Mouse (Mus musculus) MEL (cell line): Measurements from ENCODE around the gene Fv1. TPM values are rescaled to one million over a fixed set of nuclear protein-coding genes. Genes with fewer than 3 reads are reported as not detected.

Source experiments
- DNase-seq: peaks from one replicate; pipeline ENCODE4 v3.0.0; 2011; ENCODE audit warnings: low read depth, low spot score
- H3K27ac ChIP-seq: 2 replicates; pipeline ENCODE4 v1.5.1; 2012; ENCODE audit warnings: low read depth, mild to moderate bottlenecking, control low read depth, low read length, moderate library complexity; ENCODE audit not compliant: control insufficient read depth
- H3K27me3 ChIP-seq, 2 experiments: fragments of 150-350 bp in 1 of 2; sonication (generic) in 1 of 2; 2 replicates each; pipeline ENCODE4 v1.6.1; 2012; ENCODE audit warnings: low read length in 2 of 2, mild to moderate bottlenecking in 2 of 2, improper control_type of control experiment in 1 of 2, moderate library complexity in 1 of 2; ENCODE audit not compliant: insufficient read depth in 2 of 2, control insufficient read depth in 1 of 2
- H3K36me3 ChIP-seq, 2 experiments: 2 replicates each; pipeline ENCODE4 v1.6.1; 2012 to 2014; ENCODE audit warnings: low read length in 2 of 2, improper control_type of control experiment in 1 of 2, inconsistent platforms in 1 of 2, mild to moderate bottlenecking in 1 of 2; ENCODE audit not compliant: insufficient read depth in 2 of 2, control insufficient read depth in 1 of 2
- H3K4me1 ChIP-seq, 2 experiments: fragments of 150-350 bp in 1 of 2; sonication (generic) in 1 of 2; 2 replicates each; pipeline ENCODE4 v1.6.1; 2012; ENCODE audit warnings: low read length in 2 of 2, improper control_type of control experiment in 1 of 2, mild to moderate bottlenecking in 1 of 2; ENCODE audit not compliant: insufficient read depth in 2 of 2, control insufficient read depth in 1 of 2
- H3K4me3 ChIP-seq, 2 experiments: fragments of 150-350 bp in 1 of 2; sonication (generic) in 1 of 2; 2 replicates each; pipeline ENCODE4 v1.5.1; 2012; ENCODE audit warnings: low read depth in 2 of 2, low read length in 2 of 2, mild to moderate bottlenecking in 2 of 2, moderate library complexity in 2 of 2, control low read depth in 1 of 2, improper control_type of control experiment in 1 of 2; ENCODE audit not compliant: control insufficient read depth in 1 of 2, insufficient read depth in 1 of 2
- H3K79me2 ChIP-seq: 2 replicates; pipeline ENCODE4 v1.6.1; 2012; ENCODE audit warnings: mild to moderate bottlenecking, low read length, moderate library complexity; ENCODE audit not compliant: control insufficient read depth, poor library complexity, insufficient read depth
- H3K9ac ChIP-seq: 2 replicates; pipeline ENCODE4 v1.6.1; 2012; ENCODE audit warnings: low read depth, mild to moderate bottlenecking, control low read depth, low read length, moderate library complexity; ENCODE audit not compliant: control insufficient read depth, poor library complexity, severe bottlenecking
- H3K9me3 ChIP-seq: fragments of 150-350 bp; sonication (generic); replicated peaks from 2 replicates; pipeline ENCODE4 v1.6.1; 2012; ENCODE audit warnings: mild to moderate bottlenecking, low read length, improper control_type of control experiment, moderate library complexity; ENCODE audit not compliant: insufficient read depth
- BHLHE40 ChIP-seq: IDR thresholded peaks from 2 replicates; pipeline ENCODE4 v1.6.1; 2012; ENCODE audit warnings: low read depth, mild to moderate bottlenecking, inconsistent platforms, low read length, improper control_type of control experiment, borderline replicate concordance
- CHD1 ChIP-seq: IDR thresholded peaks from 2 replicates; pipeline ENCODE4 v1.6.1; 2012; ENCODE audit warnings: low read depth, mild to moderate bottlenecking, inconsistent platforms, low read length, improper control_type of control experiment
- CHD2 ChIP-seq: IDR thresholded peaks from 2 replicates; pipeline ENCODE4 v1.6.1; 2011; ENCODE audit warnings: low read length, improper control_type of control experiment
- CTCF ChIP-seq, 3 experiments: IDR thresholded peaks in 2 of 3; conservative IDR thresholded peaks in 1 of 3; 2 replicates each; pipeline ENCODE4 v1.5.1; 2011 to 2012; ENCODE audit warnings: low read length in 3 of 3, low read depth in 2 of 3, mild to moderate bottlenecking in 2 of 3, improper control_type of control experiment in 1 of 3, inconsistent platforms in 1 of 3, mixed read lengths in 1 of 3, moderate library complexity in 1 of 3; ENCODE audit not compliant: control insufficient read depth in 1 of 3, insufficient read depth in 1 of 3, poor library complexity in 1 of 3, severe bottlenecking in 1 of 3
- ELF1 ChIP-seq: IDR thresholded peaks from 2 replicates; pipeline ENCODE4 v1.6.1; 2014; ENCODE audit warnings: low read depth, mild to moderate bottlenecking, inconsistent platforms, low read length, improper control_type of control experiment, moderate library complexity
- EP300 ChIP-seq, 2 experiments: IDR thresholded peaks; 2 replicates each; pipeline ENCODE4 v1.6.1; 2011; ENCODE audit warnings: improper control_type of control experiment in 2 of 2, low read length in 2 of 2, low read depth in 1 of 2, mild to moderate bottlenecking in 1 of 2
- ETS1 ChIP-seq: IDR thresholded peaks from 2 replicates; pipeline ENCODE4 v1.6.1; 2012; ENCODE audit warnings: low read depth, mild to moderate bottlenecking, inconsistent platforms, low read length, improper control_type of control experiment, moderate library complexity
- GABPA ChIP-seq: IDR thresholded peaks from 2 replicates; pipeline ENCODE4 v1.6.1; 2012; ENCODE audit warnings: low read depth, mild to moderate bottlenecking, inconsistent platforms, low read length, improper control_type of control experiment, moderate library complexity
- HCFC1 ChIP-seq: IDR thresholded peaks from 2 replicates; pipeline ENCODE4 v1.6.1; 2012; ENCODE audit warnings: low read depth, mild to moderate bottlenecking, inconsistent platforms, low read length, improper control_type of control experiment, moderate library complexity
- JUND ChIP-seq: IDR thresholded peaks from 2 replicates; pipeline ENCODE4 v1.6.1; 2011; ENCODE audit warnings: low read depth, mild to moderate bottlenecking, improper control_type of control experiment, low read length
- MXI1 ChIP-seq: IDR thresholded peaks from 2 replicates; pipeline ENCODE4 v1.6.1; 2011; ENCODE audit warnings: mild to moderate bottlenecking, low read depth, low read length, improper control_type of control experiment
- POLR2AphosphoS2 ChIP-seq: IDR thresholded peaks from 2 replicates; pipeline ENCODE4 v1.6.1; 2011; ENCODE audit warnings: low read length, improper control_type of control experiment
- POLR2AphosphoS5 ChIP-seq: IDR thresholded peaks from 2 replicates; pipeline ENCODE4 v1.6.1; 2012; ENCODE audit warnings: low read depth, borderline replicate concordance, mild to moderate bottlenecking, inconsistent platforms, low read length, moderate library complexity, mixed read lengths
- RAD21 ChIP-seq: IDR thresholded peaks from 2 replicates; pipeline ENCODE4 v1.6.1; 2011; ENCODE audit warnings: mild to moderate bottlenecking, low read depth, low read length, improper control_type of control experiment
- RCOR1 ChIP-seq: IDR thresholded peaks from 2 replicates; pipeline ENCODE4 v1.6.1; 2012; ENCODE audit warnings: low read depth, mild to moderate bottlenecking, inconsistent platforms, low read length, improper control_type of control experiment
- SMC3 ChIP-seq: IDR thresholded peaks from 2 replicates; pipeline ENCODE4 v1.6.1; 2011; ENCODE audit warnings: low read depth, low read length, improper control_type of control experiment
- TCF12 ChIP-seq: IDR thresholded peaks from 2 replicates; pipeline ENCODE4 v1.6.1; 2014; ENCODE audit warnings: low read depth, mild to moderate bottlenecking, inconsistent platforms, low read length, improper control_type of control experiment, moderate library complexity
- ZKSCAN1 ChIP-seq: IDR thresholded peaks from 2 replicates; pipeline ENCODE4 v1.6.1; 2012; ENCODE audit warnings: low read depth, mild to moderate bottlenecking, inconsistent platforms, low read length, improper control_type of control experiment, moderate library complexity
- polyA plus RNA-seq, 2 experiments: library from polyadenylated mRNA; stranded (reverse) in 1 of 2; unstranded in 1 of 2; fragments of >175 nt in 1 of 2; fragments of >200 nt in 1 of 2; gene quantifications; 2 replicates each; pipeline versions ENCODE4 v1.2.1 to v1.2.4; 2012; ENCODE audit warnings: low replicate concordance in 2 of 2, low read depth in 1 of 2; ENCODE audit not compliant: insufficient read length in 2 of 2, insufficient read depth in 1 of 2, missing spikeins in 1 of 2
- total RNA-seq: library from RNA; depleted of rRNA; stranded (reverse); fragments of 300-350 nt; gene quantifications from 2 replicates; pipeline ENCODE4 v1.2.3, GENCODE M21; 2012; rRNA removed

Gene Fv1
- total and polyA plus RNA-seq, 3 experiments, result 3.0 to 4.6 TPM; not detected in 1

GRCm38 (mm10) chr4:147909486-147909885 is 40.7 kb downstream of the Fv1 start:
- Histone ChIP-seq H3K4me1 (no peaks in the 10 kb centered on the region), H3K9me3 (no peaks in the 10 kb centered on the region), H3K27ac (no peak overlapping the region), H3K79me2 (peaks cover 1% of the 10 kb centered on the region; the same call in 1 of the 2 replicates), H3K36me3 (no peaks in the 10 kb centered on the region), H3K27me3 (no peaks in the 10 kb centered on the region), H3K4me3 (no peak overlapping the region), H3K9ac (no peak overlapping the region)
- DNase-seq, result no peak
- TF ChIP-seq EP300 (IDR thresholded peaks at IDR 0.05; ENCODE audit: low read depth in 1 of 2, low read length in 2 of 2) (no peak), ELF1 (no peak), GABPA (no peak), RAD21 (no peak), TCF12 (no peak), MXI1 (no peak), BHLHE40 (no peak), RCOR1 (no peak), HCFC1 (no peak), CHD2 (no peak), JUND (no peak), CHD1 (no peak), POLR2AphosphoS2 (no peak)

- Histone ChIP-seq H3K4me3 (no peak overlapping the region), H3K36me3 (no peaks in the 10 kb centered on the region), H3K27me3 (no peaks in the 10 kb centered on the region), H3K9ac (no peak overlapping the region), H3K9me3 (no peaks in the 10 kb centered on the region), H3K27ac (no peak overlapping the region), H3K4me1 (no peaks in the 10 kb centered on the region), H3K79me2 (no peaks in the 10 kb centered on the region)
- peak; percentile 67 for DNase-seq
- TF ChIP-seq JUND (no peak), ZKSCAN1 (no peak), ETS1 (no peak), CTCF (IDR thresholded peaks at IDR 0.05 in 2 of 3, conservative IDR thresholded peaks at IDR 0.05 in 1 of 3; ENCODE audit: control insufficient read depth in 1 of 3, insufficient read depth in 1 of 3, low read depth in 2 of 3, low read length in 3 of 3, poor library complexity in 1 of 3, severe bottlenecking in 1 of 3) (peak; percentile 35 to 74 (median 67); a peak in 5 of 6 replicates), SMC3 (peak; percentile 25; the same call in 1 of the 2 replicates), RAD21 (peak; percentile 50), POLR2AphosphoS5 (no peak)
Observed at GRCm38 (mm10) chr4:147918459-147919121, 49.8 kb downstream of the Fv1 start.

Other genes with a start within 250 kb of the Fv1 start
- 12.1 and 14.3 TPM in 2 replicates for gene Zfp979, start 226.5 kb upstream of the Fv1 start, total RNA-seq
- 10 to 100 TPM in 1 of 2 experiments, 1 to 10 TPM in 1; 7.9 to 76.0 TPM for gene Zfp979, start 226.5 kb upstream of the Fv1 start, polyA plus RNA-seq
- gene Zfp534, start 166.4 kb upstream of the Fv1 start, total RNA-seq, result not detected in 2 replicates
- gene Zfp534, start 166.4 kb upstream of the Fv1 start, polyA plus RNA-seq, result under 1 TPM in 1 of 2 experiments, not detected in 1; 0.13 TPM
- 1.4 and 2.2 TPM in 2 replicates for gene Zfp984, start 59.2 kb upstream of the Fv1 start, total RNA-seq
- under 1 TPM in 1 of 2 experiments, not detected in 1; 0.92 TPM for gene Zfp984, start 59.2 kb upstream of the Fv1 start, polyA plus RNA-seq
- 3.3 and 4.7 TPM in 2 replicates for gene Zfp933, start 20.6 kb upstream of the Fv1 start, total RNA-seq
- gene Zfp933, start 20.6 kb upstream of the Fv1 start, polyA plus RNA-seq, result 100 to 1,000 TPM in 1 of 2 experiments, 1 to 10 TPM in 1; 4.0 to 353 TPM
- gene Miip, start 163 bp upstream of the Fv1 start, total RNA-seq, result 19.0 and 22.8 TPM in 2 replicates
- 10 to 100 TPM in 1 of 2 experiments, not detected in 1; 31.4 TPM for gene Miip, start 163 bp upstream of the Fv1 start, polyA plus RNA-seq
- 16.0 and 19.0 TPM in 2 replicates for gene Mfn2, start 35.7 kb downstream of the Fv1 start, total RNA-seq
- 10 to 100 TPM in 1 of 2 experiments, not detected in 1; 32.8 TPM for gene Mfn2, start 35.7 kb downstream of the Fv1 start, polyA plus RNA-seq
- gene Plod1, start 67.8 kb downstream of the Fv1 start, total RNA-seq, result 7.2 and 8.2 TPM in 2 replicates
- gene Plod1, start 67.8 kb downstream of the Fv1 start, polyA plus RNA-seq, result 10 to 100 TPM in 1 of 2 experiments, not detected in 1; 20.8 TPM
- gene 2510039O18Rik, start 71.9 kb downstream of the Fv1 start, total RNA-seq, result 41.3 and 48.3 TPM in 2 replicates
- 10 to 100 TPM in 1 of 2 experiments, not detected in 1; 59.9 TPM for gene 2510039O18Rik, start 71.9 kb downstream of the Fv1 start, polyA plus RNA-seq
- gene Nppb, start 116.8 kb downstream of the Fv1 start, total RNA-seq, result not detected in 2 replicates
- gene Nppb, start 116.8 kb downstream of the Fv1 start, polyA plus RNA-seq, result not detected
- not detected in 2 replicates for gene Nppa, start 131.7 kb downstream of the Fv1 start, total RNA-seq
- gene Nppa, start 131.7 kb downstream of the Fv1 start, polyA plus RNA-seq, result under 1 TPM in 1 of 2 experiments, not detected in 1; 0.26 TPM
- gene Clcn6, start 169.8 kb downstream of the Fv1 start, total RNA-seq, result 5.8 and 8.2 TPM in 2 replicates
- gene Clcn6, start 169.8 kb downstream of the Fv1 start, polyA plus RNA-seq, result 10 to 100 TPM in 1 of 2 experiments, not detected in 1; 17.5 TPM
- gene Mthfr, start 170.1 kb downstream of the Fv1 start, total RNA-seq, result 7.4 and 12.4 TPM in 2 replicates
- 10 to 100 TPM in 1 of 2 experiments, not detected in 1; 15.5 TPM for gene Mthfr, start 170.1 kb downstream of the Fv1 start, polyA plus RNA-seq
- gene Agtrap, start 219.1 kb downstream of the Fv1 start, total RNA-seq, result 5.0 and 6.4 TPM in 2 replicates
- gene Agtrap, start 219.1 kb downstream of the Fv1 start, polyA plus RNA-seq, result 10 to 100 TPM in 1 of 2 experiments, not detected in 1; 16.0 TPM